Mouse (Mus musculus) MEL (cell line): ENCODE measurements around the gene Klhl33. TPM values are rescaled to one million over a fixed set of nuclear protein-coding genes. Genes with fewer than 3 reads are reported as not detected.

Experiments
- DNase-seq: peaks from one replicate; pipeline ENCODE4 v3.0.0; 2011; ENCODE audit warnings: low read depth, low spot score
- H3K27ac ChIP-seq: 2 replicates; pipeline ENCODE4 v1.5.1; 2012; ENCODE audit warnings: low read depth, mild to moderate bottlenecking, control low read depth, low read length, moderate library complexity; ENCODE audit not compliant: control insufficient read depth
- H3K27me3 ChIP-seq, 2 experiments: fragments of 150-350 bp in 1 of 2; sonication (generic) in 1 of 2; 2 replicates each; pipeline ENCODE4 v1.6.1; 2012; ENCODE audit warnings: low read length in 2 of 2, mild to moderate bottlenecking in 2 of 2, improper control_type of control experiment in 1 of 2, moderate library complexity in 1 of 2; ENCODE audit not compliant: insufficient read depth in 2 of 2, control insufficient read depth in 1 of 2
- H3K36me3 ChIP-seq, 2 experiments: 2 replicates each; pipeline ENCODE4 v1.6.1; 2012 to 2014; ENCODE audit warnings: low read length in 2 of 2, improper control_type of control experiment in 1 of 2, inconsistent platforms in 1 of 2, mild to moderate bottlenecking in 1 of 2; ENCODE audit not compliant: insufficient read depth in 2 of 2, control insufficient read depth in 1 of 2
- H3K4me1 ChIP-seq, 2 experiments: fragments of 150-350 bp in 1 of 2; sonication (generic) in 1 of 2; 2 replicates each; pipeline ENCODE4 v1.6.1; 2012; ENCODE audit warnings: low read length in 2 of 2, improper control_type of control experiment in 1 of 2, mild to moderate bottlenecking in 1 of 2; ENCODE audit not compliant: insufficient read depth in 2 of 2, control insufficient read depth in 1 of 2
- H3K4me3 ChIP-seq, 2 experiments: fragments of 150-350 bp in 1 of 2; sonication (generic) in 1 of 2; 2 replicates each; pipeline ENCODE4 v1.5.1; 2012; ENCODE audit warnings: low read depth in 2 of 2, low read length in 2 of 2, mild to moderate bottlenecking in 2 of 2, moderate library complexity in 2 of 2, control low read depth in 1 of 2, improper control_type of control experiment in 1 of 2; ENCODE audit not compliant: control insufficient read depth in 1 of 2, insufficient read depth in 1 of 2
- H3K79me2 ChIP-seq: 2 replicates; pipeline ENCODE4 v1.6.1; 2012; ENCODE audit warnings: mild to moderate bottlenecking, low read length, moderate library complexity; ENCODE audit not compliant: control insufficient read depth, poor library complexity, insufficient read depth
- H3K9ac ChIP-seq: 2 replicates; pipeline ENCODE4 v1.6.1; 2012; ENCODE audit warnings: low read depth, mild to moderate bottlenecking, control low read depth, low read length, moderate library complexity; ENCODE audit not compliant: control insufficient read depth, poor library complexity, severe bottlenecking
- H3K9me3 ChIP-seq: fragments of 150-350 bp; sonication (generic); replicated peaks from 2 replicates; pipeline ENCODE4 v1.6.1; 2012; ENCODE audit warnings: mild to moderate bottlenecking, low read length, improper control_type of control experiment, moderate library complexity; ENCODE audit not compliant: insufficient read depth
- BHLHE40 ChIP-seq: IDR thresholded peaks from 2 replicates; pipeline ENCODE4 v1.6.1; 2012; ENCODE audit warnings: low read depth, mild to moderate bottlenecking, inconsistent platforms, low read length, improper control_type of control experiment, borderline replicate concordance
- E2F4 ChIP-seq: IDR thresholded peaks from 2 replicates; pipeline ENCODE4 v1.6.1; 2011; ENCODE audit warnings: low read depth, low read length, improper control_type of control experiment, borderline replicate concordance
- ELF1 ChIP-seq: IDR thresholded peaks from 2 replicates; pipeline ENCODE4 v1.6.1; 2014; ENCODE audit warnings: low read depth, mild to moderate bottlenecking, inconsistent platforms, low read length, improper control_type of control experiment, moderate library complexity
- EP300 ChIP-seq, 2 experiments: IDR thresholded peaks; 2 replicates each; pipeline ENCODE4 v1.6.1; 2011; ENCODE audit warnings: improper control_type of control experiment in 2 of 2, low read length in 2 of 2, low read depth in 1 of 2, mild to moderate bottlenecking in 1 of 2
- ETS1 ChIP-seq: IDR thresholded peaks from 2 replicates; pipeline ENCODE4 v1.6.1; 2012; ENCODE audit warnings: low read depth, mild to moderate bottlenecking, inconsistent platforms, low read length, improper control_type of control experiment, moderate library complexity
- GABPA ChIP-seq: IDR thresholded peaks from 2 replicates; pipeline ENCODE4 v1.6.1; 2012; ENCODE audit warnings: low read depth, mild to moderate bottlenecking, inconsistent platforms, low read length, improper control_type of control experiment, moderate library complexity
- JUND ChIP-seq: IDR thresholded peaks from 2 replicates; pipeline ENCODE4 v1.6.1; 2011; ENCODE audit warnings: low read depth, mild to moderate bottlenecking, improper control_type of control experiment, low read length
- KAT2A ChIP-seq: conservative IDR thresholded peaks from 2 replicates; pipeline ENCODE4 v1.6.1; 2012; ENCODE audit warnings: low read depth, low read length, improper control_type of control experiment, inconsistent platforms
- MAFK ChIP-seq: IDR thresholded peaks from 2 replicates; pipeline ENCODE4 v1.6.1; 2011; ENCODE audit warnings: low read depth, mild to moderate bottlenecking, low read length, improper control_type of control experiment, borderline replicate concordance
- MAZ ChIP-seq: IDR thresholded peaks from 2 replicates; pipeline ENCODE4 v1.6.1; 2012; ENCODE audit warnings: low read depth, mild to moderate bottlenecking, inconsistent platforms, low read length, improper control_type of control experiment
- MEF2A ChIP-seq: IDR thresholded peaks from 2 replicates; pipeline ENCODE4 v1.6.1; 2014; ENCODE audit warnings: low read depth, mild to moderate bottlenecking, inconsistent platforms, low read length, improper control_type of control experiment; ENCODE audit not compliant: poor library complexity, insufficient replicate concordance, severe bottlenecking; ENCODE audit errors: extremely low read depth
- MYB ChIP-seq: IDR thresholded peaks from 2 replicates; pipeline ENCODE4 v1.6.1; 2011; ENCODE audit warnings: mild to moderate bottlenecking, low read depth, low read length, improper control_type of control experiment
- NELFE ChIP-seq: IDR thresholded peaks from 2 replicates; pipeline ENCODE4 v1.6.1; 2011; ENCODE audit warnings: low read depth, low read length, improper control_type of control experiment
- POLR2A ChIP-seq, 2 experiments: IDR thresholded peaks; 2 replicates each; pipeline ENCODE4 v1.6.1; 2011 to 2012; ENCODE audit warnings: low read length in 2 of 2, mild to moderate bottlenecking in 2 of 2, control low read depth in 1 of 2, improper control_type of control experiment in 1 of 2, low read depth in 1 of 2, moderate library complexity in 1 of 2; ENCODE audit not compliant: control insufficient read depth in 1 of 2, insufficient read depth in 1 of 2, poor library complexity in 1 of 2
- POLR2AphosphoS2 ChIP-seq: IDR thresholded peaks from 2 replicates; pipeline ENCODE4 v1.6.1; 2011; ENCODE audit warnings: low read length, improper control_type of control experiment
- POLR2AphosphoS5 ChIP-seq: IDR thresholded peaks from 2 replicates; pipeline ENCODE4 v1.6.1; 2012; ENCODE audit warnings: low read depth, borderline replicate concordance, mild to moderate bottlenecking, inconsistent platforms, low read length, moderate library complexity, mixed read lengths
- RAD21 ChIP-seq: IDR thresholded peaks from 2 replicates; pipeline ENCODE4 v1.6.1; 2011; ENCODE audit warnings: mild to moderate bottlenecking, low read depth, low read length, improper control_type of control experiment
- RCOR1 ChIP-seq: IDR thresholded peaks from 2 replicates; pipeline ENCODE4 v1.6.1; 2012; ENCODE audit warnings: low read depth, mild to moderate bottlenecking, inconsistent platforms, low read length, improper control_type of control experiment
- SIN3A ChIP-seq: IDR thresholded peaks from 2 replicates; pipeline ENCODE4 v1.6.1; 2012; ENCODE audit warnings: low read length, improper control_type of control experiment, inconsistent platforms
- SMC3 ChIP-seq: IDR thresholded peaks from 2 replicates; pipeline ENCODE4 v1.6.1; 2011; ENCODE audit warnings: low read depth, low read length, improper control_type of control experiment
- TBP ChIP-seq: IDR thresholded peaks from 2 replicates; pipeline ENCODE4 v1.8.0; 2011; ENCODE audit warnings: low read depth, low read length, improper control_type of control experiment
- USF1 ChIP-seq: IDR thresholded peaks from 2 replicates; pipeline ENCODE4 v1.6.1; 2014; ENCODE audit warnings: low read depth, mild to moderate bottlenecking, inconsistent platforms, low read length, improper control_type of control experiment, moderate library complexity
- USF2 ChIP-seq, 2 experiments: IDR thresholded peaks; 2 replicates each; pipeline ENCODE4 v1.6.1; 2011 to 2012; ENCODE audit warnings: improper control_type of control experiment in 2 of 2, low read length in 2 of 2, borderline replicate concordance in 1 of 2, inconsistent platforms in 1 of 2, low read depth in 1 of 2, mild to moderate bottlenecking in 1 of 2; ENCODE audit not compliant: insufficient read depth in 1 of 2
- ZMIZ1 ChIP-seq: IDR thresholded peaks from 2 replicates; pipeline ENCODE4 v1.6.1; 2012; ENCODE audit warnings: low read depth, mild to moderate bottlenecking, inconsistent platforms, low read length, improper control_type of control experiment, moderate library complexity
- ZNF384 ChIP-seq: IDR thresholded peaks from 2 replicates; pipeline ENCODE4 v1.6.1; 2012; ENCODE audit warnings: low read depth, mild to moderate bottlenecking, inconsistent platforms, low read length, improper control_type of control experiment
- polyA plus RNA-seq, 2 experiments: library from polyadenylated mRNA; stranded (reverse) in 1 of 2; unstranded in 1 of 2; fragments of >175 nt in 1 of 2; fragments of >200 nt in 1 of 2; gene quantifications; 2 replicates each; pipeline versions ENCODE4 v1.2.1 to v1.2.4; 2012; ENCODE audit warnings: low replicate concordance in 2 of 2, low read depth in 1 of 2; ENCODE audit not compliant: insufficient read length in 2 of 2, insufficient read depth in 1 of 2, missing spikeins in 1 of 2
- total RNA-seq: library from RNA; depleted of rRNA; stranded (reverse); fragments of 300-350 nt; gene quantifications from 2 replicates; pipeline ENCODE4 v1.2.3, GENCODE M21; 2012

The Klhl33 gene
- total and polyA plus RNA-seq, 3 experiments = 0.01 TPM; not detected in 2

DNA sequence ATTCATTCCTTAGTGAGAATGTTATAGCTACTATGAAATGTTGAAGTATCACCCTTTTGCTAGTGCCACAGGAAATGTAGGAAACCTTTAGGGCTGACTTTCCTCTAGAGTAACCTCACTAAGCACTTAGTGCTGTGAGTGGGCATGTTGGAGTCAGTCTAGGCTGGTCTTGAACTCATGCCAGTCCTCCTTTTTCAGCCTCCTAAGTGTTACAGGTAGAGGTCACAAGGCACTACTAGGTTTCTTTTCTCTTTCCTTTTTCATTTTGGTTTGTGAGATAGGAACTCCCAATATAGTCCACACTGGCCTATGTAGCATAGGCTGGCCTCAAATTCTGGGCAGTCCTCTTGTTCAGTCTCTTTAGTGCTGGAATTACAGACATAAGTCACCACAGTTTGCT, 1.9 kb downstream of the Klhl33 start:
- no peak for DNase-seq
- Histone ChIP-seq H3K4me1 (peaks cover 0 to 6% of the 10 kb centered on the region in 2 experiments; a peak in 2 of 4 replicates), H3K9ac (no peak overlapping the region), H3K36me3 (no peaks in the 10 kb centered on the region), H3K27ac (no peak overlapping the region), H3K27me3 (no peaks in the 10 kb centered on the region; a peak in 2 of 4 replicates), H3K9me3 (no peaks in the 10 kb centered on the region), H3K4me3 (no peak overlapping the region), H3K79me2 (no peaks in the 10 kb centered on the region)
- TF ChIP-seq NELFE = no peak
- no peak for TF ChIP-seq RCOR1
- no peak for TF ChIP-seq TBP
- no peak for TF ChIP-seq ZMIZ1
- no peak for TF ChIP-seq MAZ
- no peak for TF ChIP-seq USF2 (IDR thresholded peaks at IDR 0.05; ENCODE audit: borderline replicate concordance in 1 of 2, insufficient read depth in 1 of 2, low read depth in 1 of 2, low read length in 2 of 2)
- no peak for TF ChIP-seq POLR2AphosphoS5
- TF ChIP-seq JUND = no peak
- no peak for TF ChIP-seq USF1
- no peak for TF ChIP-seq MAFK
- TF ChIP-seq SIN3A = no peak
- TF ChIP-seq MEF2A = no peak
- no peak for TF ChIP-seq SMC3
- TF ChIP-seq POLR2AphosphoS2 = no peak
- TF ChIP-seq GABPA = no peak
- no peak for TF ChIP-seq ELF1
- no peak for TF ChIP-seq ZNF384

GRCm38 (mm10) chr14:50892541-50893459, 4.5 kb downstream of the Klhl33 start:
- H3K4me3 ChIP-seq = no peak overlapping the region

More at GRCm38 (mm10) chr14:50892541-50893459, 4.5 kb downstream of the Klhl33 start:
- Histone ChIP-seq H3K27me3 (peaks cover 0 to 3% of the 10 kb centered on the region in 2 experiments; a peak in 2 of 4 replicates), H3K9me3 (no peaks in the 10 kb centered on the region), H3K79me2 (no peaks in the 10 kb centered on the region), H3K9ac (no peak overlapping the region), H3K36me3 (no peaks in the 10 kb centered on the region), H3K4me1 (peaks cover 0 to 6% of the 10 kb centered on the region in 2 experiments; a peak in 2 of 4 replicates), H3K27ac (no peak overlapping the region)
- TF ChIP-seq MYB (no peak), BHLHE40 (no peak), JUND (no peak), ETS1 (no peak), E2F4 (no peak), POLR2A (IDR thresholded peaks at IDR 0.05; ENCODE audit: control insufficient read depth in 1 of 2, insufficient read depth in 1 of 2, low read depth in 1 of 2, low read length in 2 of 2, poor library complexity in 1 of 2) (no peak), TBP (no peak), NELFE (no peak), RAD21 (no peak), POLR2AphosphoS5 (no peak), SMC3 (no peak), USF2 (IDR thresholded peaks at IDR 0.05; ENCODE audit: borderline replicate concordance in 1 of 2, insufficient read depth in 1 of 2, low read depth in 1 of 2, low read length in 2 of 2) (no peak), KAT2A (no peak), EP300 (IDR thresholded peaks at IDR 0.05; ENCODE audit: low read depth in 1 of 2, low read length in 2 of 2) (no peak), GABPA (no peak)
- DNase-seq = no peak
